Mouse (Mus musculus): ENCODE measurements around the gene C4b. TPM values are rescaled to one million over a fixed set of nuclear protein-coding genes. Genes with fewer than 3 reads are reported as not detected.
A peak's percentile ranks its signal among the peaks of the same experiment; 100 is the strongest.
"Not testable (repeated sequence)": the region's sequence is repeated elsewhere in the genome, so short reads cannot be mapped to it uniquely, and the experiment has no call there.

C4b gene
- polyA plus RNA-seq (2015; fragmentation: Nextera tagmentation; extraction: Ambion mirVana) = 1.4 and 2.1 TPM in 2 replicates

GRCm38 (mm10) chr17:34743719-34744118, at the start of gene C4b:
TSS of gene C4b (minus strand) at chr17:34743882.
- no peaks in the 10 kb centered on the region for H3K4me1 ChIP-seq
- H3K9me3 ChIP-seq (replicated peaks) = no peaks in the 10 kb centered on the region
- ATAC-seq (ENCODE audit: insufficient number of reproducible peaks, low FRiP score, low TSS enrichment, low read depth) = no peak
- WGBS = 78% methylated on average over 7 of the region's 7 CpGs
- no peak within 1 kb of the TSS for H3K9ac ChIP-seq
- H3K4me3 ChIP-seq (replicated peaks) = no peak within 1 kb of the TSS
- H3K27me3 ChIP-seq = peaks cover 2% of the 10 kb centered on the region; the same call in 1 of the 2 replicates
- no peak within 1 kb of the TSS for H3K4me2 ChIP-seq (replicated peaks)
- no peak within 1 kb of the TSS for H3K27ac ChIP-seq (replicated peaks)
- H3K36me3 ChIP-seq = no peaks in the 10 kb centered on the region

GRCm38 (mm10) chr17:34777680-34778325, 34.1 kb upstream of the C4b start:
- peaks cover 12% of the 10 kb centered on the region; the same call in 1 of the 2 replicates for H3K4me1 ChIP-seq
- no peak; the same call in 1 of the 2 replicates for ATAC-seq (ENCODE audit: insufficient number of reproducible peaks, low FRiP score, low TSS enrichment, low read depth)
- peak overlapping the region; percentile 86 for H3K27ac ChIP-seq (replicated peaks)
- H3K9ac ChIP-seq = no peak overlapping the region
- no peak overlapping the region for H3K4me2 ChIP-seq (replicated peaks)
- H3K9me3 ChIP-seq (replicated peaks) = 0 out of 2 replicates have a peak, but pooled peaks cover 6% of the 10 kb centered on the region
- no peaks in the 10 kb centered on the region for H3K36me3 ChIP-seq
- no peaks in the 10 kb centered on the region for H3K27me3 ChIP-seq
- H3K4me3 ChIP-seq (replicated peaks) = no peak overlapping the region
- WGBS = 36% methylated on average over 9 of the region's 9 CpGs

GRCm38 (mm10) chr17:34761471-34761870, 17.8 kb upstream of the C4b start:
- no peak for ATAC-seq (ENCODE audit: insufficient number of reproducible peaks, low FRiP score, low TSS enrichment, low read depth)
- Histone ChIP-seq H3K27ac (replicated peaks) (no peak overlapping the region), H3K4me3 (replicated peaks) (no peak overlapping the region), H3K36me3 (no peaks in the 10 kb centered on the region), H3K9me3 (replicated peaks) (no peaks in the 10 kb centered on the region), H3K4me2 (replicated peaks) (no peak overlapping the region), H3K27me3 (no peaks in the 10 kb centered on the region), H3K4me1 (no peaks in the 10 kb centered on the region), H3K9ac (no peak overlapping the region)
- WGBS = 74% methylated on average over 3 of the region's 3 CpGs

- H3K27ac ChIP-seq (replicated peaks) = no peak overlapping the region
- no peak overlapping the region for H3K9ac ChIP-seq
- no peak for ATAC-seq (ENCODE audit: insufficient number of reproducible peaks, low FRiP score, low TSS enrichment, low read depth)
- no peaks in the 10 kb centered on the region for H3K27me3 ChIP-seq
- no peaks in the 10 kb centered on the region for H3K9me3 ChIP-seq (replicated peaks)
- no peaks in the 10 kb centered on the region for H3K36me3 ChIP-seq
- no peak overlapping the region for H3K4me2 ChIP-seq (replicated peaks)
- no peak overlapping the region for H3K4me3 ChIP-seq (replicated peaks)
- 58% methylated on average over 5 of the region's 5 CpGs for WGBS
- no peaks in the 10 kb centered on the region for H3K4me1 ChIP-seq
Observed at GRCm38 (mm10) chr17:34746531-34746930, 2.8 kb upstream of the C4b start.

GRCm38 (mm10) chr17:34745166-34745565, 1.5 kb upstream of the C4b start:
- H3K4me2 ChIP-seq (replicated peaks); H3K9ac ChIP-seq; H3K4me1 ChIP-seq; H3K27me3 ChIP-seq; H3K27ac ChIP-seq (replicated peaks); ATAC-seq (ENCODE audit: insufficient number of reproducible peaks, low FRiP score, low TSS enrichment, low read depth); H3K9me3 ChIP-seq (replicated peaks); H3K4me3 ChIP-seq (replicated peaks); H3K36me3 ChIP-seq: not testable (repeated sequence)
- WGBS = 87% methylated on average over 4 of the region's 4 CpGs

- WGBS = 90% methylated on average over 6 of the region's 6 CpGs
- H3K27ac ChIP-seq (replicated peaks); H3K4me2 ChIP-seq (replicated peaks); H3K36me3 ChIP-seq; H3K4me3 ChIP-seq (replicated peaks); H3K9ac ChIP-seq; H3K4me1 ChIP-seq; H3K27me3 ChIP-seq; H3K9me3 ChIP-seq (replicated peaks); ATAC-seq (ENCODE audit: insufficient number of reproducible peaks, low FRiP score, low TSS enrichment, low read depth): not testable (repeated sequence)
Observed at GRCm38 (mm10) chr17:34744611-34745010, 929 bp upstream of the C4b start.

- H3K27ac ChIP-seq (replicated peaks) = no peak overlapping the region
- no peak overlapping the region for H3K4me2 ChIP-seq (replicated peaks)
- no peak overlapping the region for H3K4me3 ChIP-seq (replicated peaks)
- H3K36me3 ChIP-seq = no peaks in the 10 kb centered on the region
- no peaks in the 10 kb centered on the region for H3K4me1 ChIP-seq
- peaks cover 2% of the 10 kb centered on the region; the same call in 1 of the 2 replicates for H3K27me3 ChIP-seq
- 81% methylated on average over 6 of the region's 6 CpGs for WGBS
- no peaks in the 10 kb centered on the region for H3K9me3 ChIP-seq (replicated peaks)
- no peak for ATAC-seq (ENCODE audit: insufficient number of reproducible peaks, low FRiP score, low TSS enrichment, low read depth)
- H3K9ac ChIP-seq = no peak overlapping the region
Observed at GRCm38 (mm10) chr17:34744206-34744605, 524 bp upstream of the C4b start.

- Histone ChIP-seq H3K27ac (replicated peaks) (no peak overlapping the region), H3K9me3 (replicated peaks) (no peaks in the 10 kb centered on the region), H3K4me1 (no peaks in the 10 kb centered on the region), H3K9ac (no peak overlapping the region), H3K27me3 (peaks cover 2% of the 10 kb centered on the region; the same call in 1 of the 2 replicates), H3K36me3 (no peaks in the 10 kb centered on the region), H3K4me3 (replicated peaks) (no peak overlapping the region), H3K4me2 (replicated peaks) (no peak overlapping the region)
- WGBS = 69% methylated on average over 4 of the region's 4 CpGs
- no peak for ATAC-seq (ENCODE audit: insufficient number of reproducible peaks, low FRiP score, low TSS enrichment, low read depth)
Observed at GRCm38 (mm10) chr17:34740280-34740679, 3.4 kb downstream of the C4b start.

- H3K36me3 ChIP-seq; ATAC-seq (ENCODE audit: insufficient number of reproducible peaks, low FRiP score, low TSS enrichment, low read depth); H3K4me2 ChIP-seq (replicated peaks); H3K4me3 ChIP-seq (replicated peaks); H3K9me3 ChIP-seq (replicated peaks); H3K27ac ChIP-seq (replicated peaks); H3K4me1 ChIP-seq; H3K9ac ChIP-seq; H3K27me3 ChIP-seq: not testable (repeated sequence)
- 88% methylated on average over 7 of the region's 7 CpGs for WGBS
Observed at GRCm38 (mm10) chr17:34739708-34740107, 4.0 kb downstream of the C4b start.

- ATAC-seq (ENCODE audit: insufficient number of reproducible peaks, low FRiP score, low TSS enrichment, low read depth) = not testable (repeated sequence)
Observed at GRCm38 (mm10) chr17:34737466-34737865, 6.2 kb downstream of the C4b start.

GRCm38 (mm10) chr17:34729779-34730553, 13.7 kb downstream of the C4b start:
- not testable (repeated sequence) for H3K4me2 ChIP-seq (replicated peaks); H3K9ac ChIP-seq; H3K4me3 ChIP-seq (replicated peaks); H3K9me3 ChIP-seq (replicated peaks); H3K27me3 ChIP-seq; H3K4me1 ChIP-seq; H3K27ac ChIP-seq (replicated peaks); H3K36me3 ChIP-seq; ATAC-seq (ENCODE audit: insufficient number of reproducible peaks, low FRiP score, low TSS enrichment, low read depth)
- 85% methylated on average over 12 of the region's 12 CpGs for WGBS

More at GRCm38 (mm10) chr17:34737466-34737865, 6.2 kb downstream of the C4b start:
- not testable (repeated sequence) for H3K36me3 ChIP-seq; H3K4me1 ChIP-seq; H3K27me3 ChIP-seq; H3K27ac ChIP-seq (replicated peaks); H3K4me2 ChIP-seq (replicated peaks); H3K9ac ChIP-seq; H3K9me3 ChIP-seq (replicated peaks); H3K4me3 ChIP-seq (replicated peaks)
- 83% methylated on average over 5 of the region's 5 CpGs for WGBS

All from embryonic facial prominence, embryonic 15.5 days (tissue).